Mouse (Mus musculus) fat pad, adult 2 months (tissue): ENCODE results near the gene Igsf9.

Experiments used
- DNase-seq: peaks from one replicate; pipeline ENCODE4 v3.0.0-alpha.2; 2011; ENCODE audit warnings: low read depth, low spot score; ENCODE audit errors: extremely low read depth

Gene Igsf9

DNA sequence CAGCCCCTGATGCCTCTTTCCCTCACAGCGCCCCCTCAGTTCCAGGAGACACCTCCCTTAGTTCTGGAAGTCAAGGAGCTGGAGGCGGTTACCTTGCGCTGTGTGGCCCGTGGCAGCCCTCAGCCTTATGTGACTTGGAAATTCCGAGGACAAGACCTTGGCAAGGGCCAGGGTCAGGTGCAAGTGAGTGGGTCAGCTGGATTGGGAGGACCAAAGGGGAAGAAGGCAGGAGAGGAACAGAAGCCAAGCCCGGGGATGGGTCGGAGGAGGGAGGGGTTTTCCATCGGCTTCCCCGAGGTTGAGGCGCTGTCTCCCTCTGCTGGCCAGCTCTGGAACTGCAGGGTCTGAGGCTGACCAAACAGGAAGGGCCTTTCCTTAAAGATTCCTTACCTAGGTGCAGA, 8.7 kb downstream of the Igsf9 start:
- no peak for DNase-seq

DNA sequence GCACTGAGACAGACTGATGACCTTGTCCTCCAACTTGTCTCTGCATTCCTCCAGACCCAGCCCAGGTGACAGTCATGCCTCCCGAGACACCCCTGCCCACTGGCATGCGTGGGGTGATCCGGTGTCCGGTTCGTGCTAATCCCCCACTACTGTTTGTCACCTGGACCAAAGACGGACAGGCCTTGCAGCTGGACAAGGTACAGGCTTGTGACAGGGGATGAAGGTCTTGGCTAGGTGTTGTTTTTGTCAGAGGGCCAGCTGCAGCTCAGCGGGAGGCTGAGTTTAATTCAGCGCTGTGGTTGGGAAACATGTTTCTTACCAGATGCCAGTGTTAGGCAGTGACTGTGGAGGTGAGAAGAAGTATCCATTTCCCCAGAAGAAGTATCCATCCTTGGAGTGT, 10.5 kb downstream of the Igsf9 start:
- DNase-seq, result no peak

DNA sequence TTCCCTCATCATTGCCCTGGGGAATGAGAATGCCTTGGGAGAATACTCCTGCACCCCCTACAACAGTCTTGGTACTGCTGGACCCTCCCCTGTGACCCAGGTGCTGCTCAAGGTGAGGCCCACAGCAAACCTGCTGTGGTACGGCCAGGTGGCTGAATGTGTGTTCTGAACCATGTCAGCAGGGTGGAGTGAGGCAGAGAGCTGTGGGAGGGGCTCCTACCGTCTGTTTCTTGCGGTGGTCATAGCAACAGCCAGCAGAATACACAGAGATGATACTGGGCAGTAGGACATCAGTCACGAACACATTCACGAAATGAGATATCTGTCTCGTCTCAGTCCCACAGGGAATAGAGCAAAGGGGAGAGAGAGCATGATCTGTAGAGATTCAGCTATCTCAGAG, 11.9 kb downstream of the Igsf9 start:
- no peak for DNase-seq

DNA sequence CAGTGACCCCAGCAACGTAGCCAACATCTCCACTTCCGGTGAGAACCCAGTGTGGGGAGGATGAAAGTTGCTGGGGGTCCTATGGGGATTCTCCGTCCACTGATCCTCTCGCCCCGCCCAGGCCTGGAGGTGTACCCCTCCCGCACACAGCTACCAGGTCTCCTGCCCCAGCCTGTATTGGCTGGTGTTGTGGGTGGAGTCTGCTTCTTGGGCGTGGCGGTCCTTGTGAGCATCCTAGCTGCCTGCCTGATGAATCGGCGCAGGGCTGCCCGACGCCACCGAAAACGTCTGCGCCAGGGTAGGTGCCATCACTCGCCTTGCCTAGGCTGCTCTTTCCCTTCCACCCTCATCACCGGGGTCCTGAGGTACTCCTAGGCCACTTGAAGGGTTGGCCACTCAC, 14.4 kb downstream of the Igsf9 start:
- no peak for DNase-seq

DNA sequence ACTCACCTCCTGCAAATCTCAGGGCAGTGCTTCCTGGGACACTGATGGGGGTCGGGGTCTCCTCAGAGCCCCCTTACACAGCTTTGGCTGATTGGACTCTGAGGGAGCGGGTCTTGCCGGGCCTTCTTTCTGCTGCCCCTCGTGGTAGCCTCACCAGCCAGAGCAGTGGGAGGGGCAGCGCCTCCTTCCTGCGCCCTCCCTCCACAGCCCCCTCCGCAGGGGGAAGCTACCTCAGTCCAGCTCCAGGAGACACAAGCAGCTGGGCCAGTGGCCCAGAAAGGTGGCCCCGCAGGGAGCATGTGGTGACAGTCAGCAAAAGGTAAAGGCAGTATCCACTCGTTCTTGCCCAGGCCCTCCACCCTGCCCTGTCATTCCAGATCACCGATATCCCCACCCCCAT, 15.8 kb downstream of the Igsf9 start:
- no peak for DNase-seq

DNA sequence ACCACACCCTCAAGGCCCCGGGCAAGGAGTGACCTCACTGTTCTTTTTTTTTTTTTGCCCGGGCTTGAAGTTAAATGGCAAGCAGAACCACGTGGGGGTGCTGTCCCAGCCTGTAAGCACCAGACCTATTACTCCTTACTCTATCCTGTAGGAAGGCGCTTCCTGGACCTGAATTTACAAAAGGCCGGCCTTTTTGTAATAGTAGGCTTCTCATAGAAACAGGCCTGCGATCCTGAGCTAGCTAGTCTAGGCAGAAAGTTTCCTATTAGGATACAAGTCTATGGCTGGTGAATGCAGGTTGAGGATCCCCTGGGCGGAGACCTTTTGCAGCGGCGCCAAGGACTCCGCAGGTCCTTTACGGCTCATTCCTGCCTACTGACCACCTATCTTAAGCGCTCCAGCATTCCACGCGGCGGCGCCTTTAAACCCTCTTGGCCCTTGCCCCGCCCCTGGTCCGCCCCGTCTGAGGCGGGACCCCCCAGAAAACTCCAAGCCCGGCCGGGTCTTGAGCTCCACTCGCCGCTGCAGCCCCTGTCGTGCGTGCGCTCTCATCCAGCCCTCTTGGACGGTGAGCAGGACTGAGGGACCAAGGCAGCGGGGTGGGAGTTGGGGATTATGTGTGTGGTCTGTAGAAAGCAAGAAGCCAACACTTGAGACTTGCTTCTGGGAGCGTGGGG, 18.3 kb downstream of the Igsf9 start, which contains the start of gene Tagln2:
Gene Tagln2, plus strand, starts transcription at position 283 of the 677 bp plus-strand sequence.
- DNase-seq, result no peak

DNA sequence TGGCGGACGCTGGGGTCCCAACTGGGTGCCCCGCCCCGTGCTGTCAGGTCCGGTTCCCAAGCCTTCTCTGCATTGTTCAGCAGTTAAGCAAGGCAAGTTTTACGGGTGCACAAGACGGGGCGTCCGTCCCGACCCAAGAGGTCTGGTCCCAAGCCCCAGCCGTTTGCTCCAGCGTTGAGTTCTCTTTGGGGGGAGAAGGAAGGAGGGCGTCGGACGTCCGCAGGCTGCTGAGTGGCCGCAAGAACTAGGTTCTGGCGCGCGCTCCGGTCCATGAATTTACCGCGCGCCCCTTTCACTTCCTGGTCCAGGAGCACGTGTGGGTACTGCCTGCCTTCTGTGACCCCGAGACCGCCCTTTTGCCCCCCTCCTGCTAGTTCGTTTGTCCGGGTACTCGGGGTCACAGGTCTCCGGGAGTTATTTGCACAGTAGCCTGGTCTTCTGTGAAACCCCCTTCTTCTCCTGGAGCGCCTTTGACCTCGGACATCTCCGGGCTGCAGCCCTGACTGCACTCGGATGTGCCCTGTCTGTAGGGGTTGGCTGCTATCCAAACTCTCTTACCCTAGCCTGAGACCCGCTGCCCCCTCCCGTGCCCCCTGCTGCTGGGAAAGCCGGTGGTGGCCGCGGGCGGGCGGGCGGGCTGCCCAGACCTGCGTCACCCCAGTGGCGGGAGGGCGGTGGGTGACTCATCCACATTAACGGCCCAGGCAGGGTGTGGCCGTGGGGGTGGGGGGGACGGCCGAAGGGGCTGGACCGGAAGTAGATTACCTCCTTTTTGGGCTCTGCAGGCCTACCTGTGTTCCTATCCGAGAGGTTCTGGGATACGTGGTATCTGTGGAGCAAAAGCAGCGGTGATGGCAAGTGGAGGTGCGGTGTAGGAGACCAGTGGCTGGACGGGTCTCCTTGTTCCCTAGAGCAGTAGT, 19.1 kb downstream of the Igsf9 start:
- no peak for DNase-seq

DNA sequence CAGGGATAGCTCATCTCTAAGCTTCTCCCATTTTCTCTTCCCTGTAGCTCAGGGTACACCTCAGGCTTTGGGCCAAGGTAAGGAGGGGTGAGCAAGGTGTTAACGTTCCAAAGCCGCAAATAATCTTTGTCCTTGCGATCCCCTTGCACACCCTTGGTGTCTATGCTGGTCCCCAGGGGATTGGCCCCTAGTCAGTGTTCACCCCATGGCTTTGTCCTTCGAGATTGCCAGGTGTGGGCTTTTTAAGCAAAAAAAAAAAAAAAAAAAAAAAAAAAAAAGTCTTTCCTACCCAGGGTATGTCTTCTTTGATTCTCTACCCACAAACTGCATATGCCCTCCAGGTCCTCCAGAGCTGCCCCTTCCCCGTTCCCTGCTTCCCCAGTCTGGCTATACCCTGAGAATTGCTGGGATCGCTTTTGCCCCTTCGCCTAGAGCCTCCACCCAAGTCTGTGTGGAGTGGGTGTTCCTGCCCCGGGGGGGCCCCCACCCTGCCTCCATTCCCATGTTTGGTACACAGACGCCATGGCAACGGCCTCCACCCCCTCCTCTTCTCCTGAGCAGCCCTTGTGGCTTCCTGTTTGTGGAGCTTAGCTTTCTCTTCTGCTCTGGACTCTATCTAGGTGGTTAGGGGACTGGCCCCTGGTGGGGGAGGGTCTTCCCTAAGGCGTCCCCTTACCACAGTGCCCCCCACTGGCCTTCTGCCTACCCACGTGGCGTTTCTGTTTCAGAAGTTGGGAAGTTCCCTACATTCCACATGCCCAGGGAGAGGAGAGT, 20.0 kb downstream of the Igsf9 start:
- no peak for DNase-seq

DNA sequence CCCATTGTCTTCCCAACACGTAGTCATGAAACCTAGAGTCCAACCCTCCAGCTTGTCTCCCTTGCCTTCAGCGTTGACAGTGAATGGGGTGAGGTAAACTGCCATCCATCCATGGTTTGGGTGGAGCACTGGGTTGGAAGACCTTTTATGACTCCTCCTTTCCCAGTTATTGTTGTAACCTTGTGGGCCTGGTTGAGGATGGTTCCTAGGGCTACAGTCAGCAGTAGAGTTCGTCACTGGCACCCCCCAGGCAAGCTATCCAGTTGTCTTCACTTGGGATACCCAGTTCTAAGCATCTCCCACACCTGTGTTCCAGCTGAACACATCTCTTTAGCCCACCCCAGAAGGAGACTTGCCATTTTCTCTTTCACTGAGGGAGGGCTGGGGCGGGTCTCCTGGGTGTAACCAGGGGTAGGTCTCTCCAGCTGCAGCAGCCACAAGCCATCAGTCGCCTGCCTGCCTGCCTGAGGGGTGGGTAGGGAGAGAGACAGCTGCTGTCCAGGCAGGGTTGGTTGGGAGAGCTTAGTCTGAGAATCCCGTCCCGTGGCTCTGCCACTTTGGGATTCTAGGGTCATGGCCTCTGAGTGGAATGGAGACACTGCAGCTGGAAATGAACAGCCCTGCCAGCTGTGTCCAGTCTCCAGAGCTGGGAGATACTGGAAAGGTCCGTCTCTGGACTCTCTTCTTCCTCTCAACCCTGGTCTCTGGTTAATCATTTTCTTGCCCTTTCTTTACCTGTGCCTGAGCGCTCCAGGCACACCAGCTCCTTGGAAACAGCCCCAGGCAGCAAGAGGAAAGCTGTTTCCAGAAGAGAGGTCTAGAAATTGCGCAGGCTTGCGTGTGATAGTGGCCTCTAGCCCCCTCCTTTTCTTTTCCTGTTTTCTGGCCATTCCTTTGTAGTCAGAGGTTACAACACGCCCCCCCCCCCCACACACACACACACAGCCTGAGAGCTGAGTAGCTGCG, 20.8 kb downstream of the Igsf9 start:
- no peak for DNase-seq

DNA sequence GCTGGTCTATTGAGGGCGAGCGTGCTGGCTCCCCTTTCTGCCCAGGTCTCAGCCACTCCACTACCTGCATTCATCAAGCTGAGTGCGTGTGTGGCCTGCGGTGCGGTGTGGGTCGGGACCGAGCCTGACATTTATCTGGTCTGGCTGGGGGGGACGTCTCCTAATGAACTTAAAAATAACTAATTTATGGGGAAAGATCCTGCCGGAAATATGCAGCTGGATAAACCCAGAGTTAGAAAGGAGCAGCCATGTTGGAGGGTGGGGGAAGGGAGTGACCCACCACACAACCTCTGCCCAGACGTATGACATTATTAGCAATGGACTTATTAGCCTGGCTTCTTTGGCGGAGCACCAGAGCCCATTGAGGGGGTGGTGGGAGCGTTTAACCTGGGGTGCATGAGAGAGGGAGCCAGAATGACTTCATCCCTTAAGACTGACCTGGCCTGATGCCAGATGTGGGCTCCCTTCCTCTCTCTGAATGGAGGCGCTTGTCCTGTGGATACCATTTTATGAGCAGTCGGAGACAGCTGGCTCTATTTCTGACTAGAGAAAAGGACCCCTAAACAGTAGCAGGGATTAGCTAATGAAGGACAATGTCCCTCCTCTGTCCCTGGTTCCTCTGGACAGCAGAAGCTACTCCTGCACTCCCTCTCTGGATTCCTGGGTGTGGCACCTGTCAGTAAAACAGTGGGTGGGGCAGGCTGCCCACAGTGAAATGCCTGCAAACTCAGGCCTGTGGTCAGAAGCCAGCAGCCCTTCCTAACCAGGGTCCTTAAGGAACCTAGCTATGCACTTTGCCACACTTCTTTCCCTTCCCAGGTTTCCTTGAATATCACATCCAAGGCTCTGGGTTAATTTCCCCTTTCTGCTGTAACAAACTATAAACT, 21.8 kb downstream of the Igsf9 start:
- DNase-seq, result no peak

DNA sequence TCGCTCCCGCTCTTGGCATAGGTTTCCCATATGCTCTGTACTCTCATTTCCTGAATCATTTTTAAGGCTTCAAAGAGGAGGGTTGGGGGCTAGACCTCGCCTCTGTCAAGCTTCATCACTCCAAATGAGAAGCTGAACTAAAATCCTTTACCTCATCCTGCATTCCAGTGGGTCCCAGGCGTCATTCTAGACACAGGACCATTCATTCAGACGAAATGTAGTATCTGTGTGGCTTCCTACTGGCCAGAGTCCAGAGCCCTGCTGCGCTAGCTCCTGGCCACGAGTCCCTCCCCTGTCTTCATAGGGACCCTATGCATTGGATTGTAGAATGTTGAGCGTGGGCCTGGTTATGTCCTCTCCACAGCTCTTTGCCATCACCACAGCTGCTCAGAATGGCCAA, 23.2 kb downstream of the Igsf9 start:
- DNase-seq, result no peak

DNA sequence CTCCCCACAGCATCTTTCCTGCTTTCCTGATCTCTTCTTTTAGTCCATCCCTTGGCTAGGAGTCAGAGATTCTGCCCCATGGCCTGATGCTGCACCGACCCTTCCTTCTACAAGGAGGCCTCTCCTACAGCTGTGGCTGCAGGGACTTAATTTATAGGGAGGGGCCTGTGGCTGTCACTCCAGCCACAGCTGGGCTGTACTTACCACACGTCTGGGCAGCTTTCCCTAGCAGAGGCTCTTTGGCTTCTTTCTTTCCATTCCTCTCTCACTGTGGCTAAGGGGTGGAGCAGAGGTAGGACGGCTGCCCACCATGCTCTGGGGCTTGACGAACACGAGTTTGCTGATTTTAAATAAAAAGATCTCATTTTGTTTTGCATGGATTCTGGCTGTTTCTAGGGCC, 25.4 kb downstream of the Igsf9 start:
- no peak for DNase-seq

DNA sequence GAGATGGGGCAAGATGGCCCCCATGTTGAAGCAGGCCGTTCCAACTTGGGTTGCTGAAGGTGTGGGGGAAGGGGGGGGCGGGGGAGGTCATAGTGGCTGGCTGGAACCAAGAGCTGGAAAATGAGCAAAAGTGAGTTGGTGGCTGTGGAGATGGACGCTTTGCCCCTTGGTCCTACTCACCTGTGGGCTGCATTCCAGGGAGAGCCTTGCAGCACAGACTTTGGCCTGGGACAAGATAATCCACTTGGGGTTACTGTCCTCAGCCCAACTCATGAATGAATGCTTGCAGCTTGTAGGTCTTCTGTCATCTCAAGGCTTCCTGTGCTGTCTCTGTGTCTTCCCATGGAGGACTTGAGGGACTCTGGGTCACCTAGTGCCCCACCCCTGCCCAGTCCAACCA, 26.1 kb downstream of the Igsf9 start:
- DNase-seq, result no peak

DNA sequence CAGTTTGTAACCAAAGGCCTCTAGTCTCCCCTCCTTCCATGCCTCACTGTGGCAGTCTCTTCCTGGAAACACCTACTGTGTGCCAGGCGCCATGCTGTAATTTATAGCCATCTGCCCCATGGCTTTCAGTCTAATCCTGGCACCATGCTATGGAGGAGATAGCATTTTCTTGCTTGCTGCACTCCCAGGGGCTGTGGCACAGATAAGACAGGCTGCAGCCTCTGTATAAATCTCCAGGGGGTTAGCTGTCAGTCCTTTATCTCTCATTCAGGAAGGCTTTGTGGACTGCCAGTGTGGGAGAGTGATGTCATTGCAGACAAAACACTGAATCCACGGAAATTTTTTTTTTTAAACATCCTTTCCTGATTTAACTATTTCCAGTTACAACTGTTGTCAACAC, 26.6 kb downstream of the Igsf9 start:
- DNase-seq, result no peak

DNA sequence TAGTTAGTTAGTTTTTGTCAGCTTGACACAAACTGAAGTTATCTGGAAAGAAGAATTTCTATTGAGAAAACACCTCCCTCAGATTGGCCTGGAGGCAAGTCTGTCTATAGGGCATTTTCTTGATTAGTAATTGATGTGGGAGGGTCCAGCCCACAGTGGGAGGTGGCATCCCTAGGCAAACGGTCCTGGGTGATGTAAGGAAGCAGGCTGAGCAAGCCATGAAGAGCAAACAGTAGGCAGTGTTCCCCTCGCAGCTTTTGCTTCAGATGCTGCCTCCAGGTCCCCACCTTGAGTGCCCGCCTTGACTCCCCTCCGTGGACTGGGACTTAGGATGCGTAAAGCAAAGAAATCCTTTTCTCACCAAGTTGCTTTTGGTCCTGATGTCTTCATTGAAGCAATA, 27.6 kb downstream of the Igsf9 start:
- no peak for DNase-seq

DNA sequence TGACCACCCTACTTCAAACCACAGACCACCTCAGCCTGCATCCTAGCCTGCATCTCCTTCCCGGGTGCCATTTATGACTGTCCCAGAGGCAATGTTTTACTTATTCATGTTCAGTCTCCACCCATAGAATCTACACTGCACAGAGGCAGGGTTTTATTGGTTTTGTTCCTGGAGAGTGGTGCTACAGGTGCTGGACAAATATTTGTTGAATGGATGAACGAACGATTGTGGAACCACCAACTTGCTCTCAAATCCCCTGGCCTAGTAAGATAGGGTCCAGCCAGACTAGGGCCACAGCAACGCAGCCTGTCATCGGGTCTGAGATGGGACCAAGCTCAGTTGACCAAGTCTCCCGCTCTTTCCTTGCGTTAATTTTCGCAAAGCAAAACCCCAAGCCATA, 28.4 kb downstream of the Igsf9 start:
- no peak for DNase-seq

DNA sequence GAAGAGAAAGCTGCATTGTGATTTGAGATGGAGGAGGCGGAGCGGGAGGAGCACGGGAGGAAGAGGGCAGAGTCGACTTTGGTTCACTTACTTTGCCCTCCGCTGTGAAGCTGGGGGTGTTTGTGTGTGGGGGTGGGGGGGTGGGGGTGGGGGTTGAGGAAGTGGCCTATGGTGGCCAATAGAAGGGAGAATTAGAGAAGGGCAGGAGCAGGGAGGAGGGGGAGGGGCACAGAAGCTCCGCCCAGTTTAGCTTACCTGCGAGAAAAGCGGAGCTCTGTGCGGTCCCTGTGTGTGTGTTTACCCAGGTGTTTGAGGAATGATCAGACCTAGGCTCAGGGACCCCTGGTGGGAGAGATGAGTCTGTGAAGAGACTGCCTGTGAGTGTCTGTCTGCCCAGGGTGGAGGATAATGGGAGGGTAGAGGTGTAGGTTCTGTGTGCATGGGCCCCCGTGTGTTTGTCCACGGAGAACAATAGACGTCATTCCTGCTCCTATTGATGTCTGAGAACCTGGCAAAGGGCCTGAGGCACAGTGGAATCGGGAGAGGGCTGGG, 28.9 kb downstream of the Igsf9 start:
- no peak for DNase-seq

DNA sequence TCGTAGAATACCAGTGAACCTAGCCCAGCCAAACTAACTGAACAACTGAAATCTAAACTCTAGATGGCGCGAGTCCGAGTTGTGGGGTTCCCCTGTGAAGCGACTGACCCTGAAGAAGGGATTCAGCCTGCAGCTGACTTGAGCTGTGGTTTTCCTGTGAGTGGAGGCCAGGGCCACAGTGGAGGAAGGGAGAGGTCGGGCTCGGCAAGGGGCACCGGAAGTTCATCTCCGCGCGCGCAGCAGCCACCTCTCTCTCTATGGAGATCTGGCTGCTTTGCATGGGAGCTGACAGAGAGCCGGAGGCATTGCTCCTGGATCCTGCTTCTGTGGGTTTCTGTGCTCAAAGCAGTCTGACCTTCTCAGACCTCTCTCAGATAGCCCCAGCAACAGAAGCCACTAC, 31.4 kb downstream of the Igsf9 start:
- no peak for DNase-seq

DNA sequence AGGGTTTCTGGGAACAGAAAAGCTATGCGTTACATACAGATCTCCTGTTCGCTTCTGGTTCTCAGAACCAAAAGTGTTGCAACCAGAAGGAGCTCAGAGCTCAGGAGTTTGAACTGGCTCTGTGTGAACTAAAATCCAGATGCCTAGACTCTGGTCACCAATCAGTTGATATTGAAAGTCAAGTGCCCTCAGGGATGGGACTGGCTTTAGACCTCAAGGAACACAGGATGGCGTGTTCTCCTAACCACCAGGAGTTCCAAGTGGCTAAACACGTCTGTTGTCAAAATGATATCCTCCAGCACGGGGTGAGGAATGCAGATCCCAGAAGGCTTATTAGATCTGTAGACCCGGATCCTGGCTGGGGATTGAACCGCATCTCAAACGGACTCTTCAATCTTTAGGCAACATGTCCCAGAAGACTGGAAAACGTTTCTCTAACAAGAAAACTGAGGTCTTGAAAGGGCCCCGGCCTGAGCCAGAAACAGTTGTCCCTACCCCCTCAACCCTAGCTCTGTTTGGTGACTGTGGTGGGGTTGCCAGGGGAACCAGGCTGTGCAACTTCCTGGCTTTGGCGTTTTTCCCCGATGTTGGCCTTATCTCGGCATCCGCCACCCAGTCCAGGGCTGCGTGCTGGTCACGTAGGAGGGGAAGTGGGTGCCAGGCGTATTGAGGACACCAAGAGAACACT, 32.1 kb downstream of the Igsf9 start:
- no peak for DNase-seq
